Mouse (Mus musculus) spleen, postnatal 10 days (tissue): ENCODE measurements around the gene Tescl.

Source experiments
- DNase-seq, 2 experiments: peaks; one replicate each; pipeline ENCODE4 v3.0.0; 2021 to 2022; ENCODE audit warnings: low spot score in 2 of 2

Gene Tescl

GRCm38 (mm10) chr7:24299823-24300481, 33.8 kb downstream of the Tescl start:
- peak in 1 of 2 experiments; percentile 15 for DNase-seq

- peak; percentile 58 to 84 for DNase-seq
Measured at GRCm38 (mm10) chr7:24298973-24299708, 34.6 kb downstream of the Tescl start.

DNA sequence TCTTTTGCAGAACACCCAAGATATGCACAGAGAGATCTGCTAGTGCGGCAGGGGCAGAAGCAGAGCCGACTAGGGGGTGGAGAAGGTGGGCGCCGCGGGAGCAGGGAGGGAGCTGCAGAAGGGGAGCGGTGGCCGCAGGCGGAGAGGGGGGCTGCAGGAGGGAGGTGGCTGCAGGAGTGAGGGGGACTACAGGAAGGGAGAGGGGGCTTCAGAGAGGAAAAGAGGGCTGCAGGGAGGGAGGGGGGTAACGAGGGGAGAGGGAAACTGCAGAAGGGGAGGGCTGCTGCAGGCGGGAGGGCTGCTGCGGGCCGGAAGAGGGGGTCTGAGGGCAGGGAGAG, 35.1 kb downstream of the Tescl start:
- DNase-seq: no peak

DNA sequence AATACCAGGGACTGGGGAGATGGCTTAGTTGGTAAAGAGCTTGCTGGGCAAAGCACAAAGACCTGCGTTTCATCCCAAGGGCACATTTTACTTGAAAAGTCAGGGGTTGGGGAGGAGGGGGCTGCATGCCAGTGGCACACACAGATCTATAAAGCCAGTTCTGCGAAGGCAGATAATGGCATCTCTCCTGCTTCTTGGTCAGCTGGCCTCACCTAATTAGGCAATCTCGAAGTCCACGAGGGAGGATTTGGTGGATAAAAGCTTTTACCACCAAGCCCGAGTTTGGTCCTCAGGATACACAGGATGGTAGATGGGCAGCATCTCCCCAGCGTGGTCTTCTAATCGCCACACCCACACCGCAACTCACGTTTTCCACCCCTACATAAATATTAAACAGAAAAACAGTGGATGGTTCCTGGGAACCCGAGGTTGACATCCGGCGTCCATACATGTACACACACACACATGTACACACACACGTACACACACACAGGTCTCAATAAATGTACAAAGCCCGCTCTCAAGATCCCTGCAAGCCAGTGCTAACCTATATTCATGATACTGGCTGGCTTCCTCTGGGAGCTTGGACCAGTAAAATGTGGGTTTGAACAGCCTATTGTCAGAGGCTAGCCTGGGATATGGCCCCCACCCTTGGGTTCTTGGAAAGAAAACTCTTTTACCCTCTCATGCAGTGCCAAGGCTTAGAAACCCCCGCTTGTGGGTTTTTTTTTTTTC, 36.2 kb downstream of the Tescl start:
- DNase-seq: no peak

GRCm38 (mm10) chr7:24296386-24296785, 37.4 kb downstream of the Tescl start:
- no peak for DNase-seq

DNA sequence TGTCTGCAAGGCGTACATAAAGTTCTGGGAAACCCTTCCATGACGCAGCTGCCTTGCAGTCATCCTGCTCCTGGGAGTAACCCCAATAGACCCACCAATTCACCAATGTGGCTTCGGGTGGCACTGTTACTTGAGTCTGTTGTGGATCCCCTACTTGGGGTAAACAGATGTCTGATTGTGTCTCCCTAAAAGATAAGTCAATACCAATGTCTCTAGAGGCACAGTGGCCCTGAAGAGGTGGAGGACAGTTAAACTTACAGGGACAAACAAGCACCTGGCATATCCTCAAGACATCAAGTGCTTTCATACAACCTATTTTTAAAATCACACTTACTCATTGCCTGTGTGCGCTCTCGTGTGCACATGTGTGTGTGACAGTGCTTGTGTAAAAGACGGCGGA, 38.4 kb downstream of the Tescl start:
- no peak for DNase-seq

DNA sequence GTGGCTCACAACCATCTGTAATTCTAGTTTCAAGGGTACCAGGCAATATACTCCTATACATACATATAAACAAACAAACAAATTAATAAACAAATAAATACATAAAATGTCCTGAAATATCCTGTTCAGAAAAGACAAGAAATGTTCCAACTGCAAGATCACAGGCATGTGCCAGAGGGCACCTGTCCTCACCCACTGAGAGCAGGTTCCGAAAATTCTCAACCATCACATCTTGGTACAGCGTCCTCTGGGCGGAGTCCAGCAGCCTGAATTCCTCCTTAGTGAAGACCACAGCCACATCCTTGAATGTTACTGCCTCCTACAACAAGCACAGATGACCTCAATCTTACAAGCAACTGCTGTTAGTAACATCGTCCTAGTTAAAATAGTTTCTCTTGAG, 39.0 kb downstream of the Tescl start:
- DNase-seq: no peak

- DNase-seq: no peak
Measured at GRCm38 (mm10) chr7:24293061-24293851, 40.5 kb downstream of the Tescl start.

DNA sequence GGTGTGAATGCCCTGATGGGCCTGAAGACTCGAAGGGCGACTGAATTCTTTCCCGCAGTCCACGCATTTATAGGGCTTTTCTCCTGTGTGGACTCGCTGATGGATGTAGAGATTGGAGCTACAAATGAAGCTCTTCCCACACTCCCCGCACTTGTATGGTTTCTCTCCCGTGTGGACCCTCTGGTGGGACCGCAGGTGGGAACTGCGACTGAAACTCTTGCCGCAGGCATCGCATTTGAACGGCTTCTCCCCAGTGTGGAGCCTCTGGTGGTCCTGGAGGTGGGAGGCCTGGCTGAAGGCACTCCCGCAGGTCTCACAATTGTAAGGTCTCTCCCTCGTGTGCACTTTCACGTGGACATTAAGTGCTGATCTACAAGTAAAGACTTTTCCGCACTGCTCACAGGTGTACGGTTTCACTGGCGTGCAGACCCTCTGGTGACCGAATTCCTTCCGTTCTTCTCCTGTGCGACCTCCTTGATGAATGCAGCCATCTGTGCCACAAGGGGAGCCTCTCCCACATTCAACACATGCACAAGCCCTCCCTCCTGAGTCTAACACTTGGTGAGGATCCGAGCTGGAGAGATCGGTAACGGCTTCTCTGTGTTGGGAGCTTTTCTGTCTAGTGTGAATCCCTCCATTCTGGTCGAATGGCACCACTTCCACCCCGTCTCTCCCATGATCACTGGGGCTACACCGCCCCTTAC, 42.2 kb downstream of the Tescl start:
- DNase-seq: no peak

DNA sequence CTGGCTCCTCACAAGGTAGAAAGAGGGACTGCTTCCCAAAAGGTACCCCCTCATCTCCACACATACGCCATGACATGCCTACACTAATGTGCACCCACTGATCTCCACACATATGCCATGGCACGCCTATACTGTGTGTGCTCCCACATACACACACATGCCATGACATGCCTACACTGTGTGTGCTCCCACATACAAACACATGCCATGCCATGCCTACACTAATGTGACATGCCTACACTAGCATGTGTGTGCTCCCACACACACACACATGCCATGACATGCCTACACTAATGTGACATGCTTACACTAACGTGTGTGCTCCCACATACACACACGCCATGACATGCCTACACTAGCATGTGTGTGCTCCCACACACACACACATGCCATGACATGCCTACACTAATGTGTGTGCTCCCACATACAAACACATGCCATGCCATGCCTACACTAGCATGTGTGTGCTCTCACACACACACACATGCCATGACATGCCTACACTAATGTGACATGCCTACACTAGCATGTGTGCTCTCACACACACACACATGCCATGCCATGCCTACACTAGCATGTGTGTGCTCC, 43.5 kb downstream of the Tescl start:
- no peak for DNase-seq

DNA sequence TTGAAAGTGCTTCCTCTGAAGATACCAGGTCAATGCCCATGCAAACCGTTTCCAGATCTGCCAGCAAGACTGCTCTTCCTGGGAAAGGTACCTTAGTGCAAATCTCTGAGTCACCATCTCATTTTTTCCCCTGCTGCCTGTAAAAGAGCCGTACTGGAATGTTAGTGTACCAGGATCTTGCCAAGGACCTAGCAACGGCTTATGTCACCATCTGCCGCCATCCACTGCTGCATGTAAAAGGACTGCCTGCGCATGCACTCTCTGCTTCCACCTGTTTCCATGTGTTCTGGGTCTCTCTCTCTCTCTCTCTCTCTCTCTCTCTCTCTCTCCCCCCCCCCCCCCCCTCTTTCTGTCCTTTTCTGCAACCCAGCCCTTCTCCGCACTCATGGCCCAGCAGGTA, 45.2 kb downstream of the Tescl start:
- DNase-seq: no peak

- no peak for DNase-seq
Measured at GRCm38 (mm10) chr7:24287670-24288069, 46.1 kb downstream of the Tescl start.

GRCm38 (mm10) chr7:24286916-24287315, 46.8 kb downstream of the Tescl start:
- DNase-seq: no peak

DNA sequence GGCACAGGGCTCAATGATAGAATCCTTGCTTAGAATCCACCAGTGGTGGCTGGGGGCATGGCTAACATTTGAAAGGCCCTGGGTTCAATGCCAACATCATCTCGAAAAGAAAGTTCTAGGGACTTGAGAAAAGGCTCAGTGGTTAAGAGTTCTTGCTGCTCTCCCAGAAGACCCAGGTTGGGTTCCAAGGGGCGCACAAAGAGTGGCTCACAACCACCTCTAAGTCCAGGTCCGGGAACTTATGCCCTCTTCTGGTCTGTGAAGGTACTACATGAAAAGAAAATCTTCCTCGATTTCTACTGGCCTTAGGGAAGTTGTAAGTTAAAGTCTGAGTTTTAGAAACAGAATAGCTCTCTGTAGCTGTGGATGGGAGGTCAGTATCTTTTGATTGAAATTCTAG, 47.6 kb downstream of the Tescl start:
- DNase-seq: no peak
